Mouse (Mus musculus): ENCODE measurements at regions not wholly inside any gene's neighbourhood (a gene's known extent, or its start where the extent isn't known, plus 50 kb on each side); places are given as distances from the start of the nearest gene placed in this dataset.

DNA sequence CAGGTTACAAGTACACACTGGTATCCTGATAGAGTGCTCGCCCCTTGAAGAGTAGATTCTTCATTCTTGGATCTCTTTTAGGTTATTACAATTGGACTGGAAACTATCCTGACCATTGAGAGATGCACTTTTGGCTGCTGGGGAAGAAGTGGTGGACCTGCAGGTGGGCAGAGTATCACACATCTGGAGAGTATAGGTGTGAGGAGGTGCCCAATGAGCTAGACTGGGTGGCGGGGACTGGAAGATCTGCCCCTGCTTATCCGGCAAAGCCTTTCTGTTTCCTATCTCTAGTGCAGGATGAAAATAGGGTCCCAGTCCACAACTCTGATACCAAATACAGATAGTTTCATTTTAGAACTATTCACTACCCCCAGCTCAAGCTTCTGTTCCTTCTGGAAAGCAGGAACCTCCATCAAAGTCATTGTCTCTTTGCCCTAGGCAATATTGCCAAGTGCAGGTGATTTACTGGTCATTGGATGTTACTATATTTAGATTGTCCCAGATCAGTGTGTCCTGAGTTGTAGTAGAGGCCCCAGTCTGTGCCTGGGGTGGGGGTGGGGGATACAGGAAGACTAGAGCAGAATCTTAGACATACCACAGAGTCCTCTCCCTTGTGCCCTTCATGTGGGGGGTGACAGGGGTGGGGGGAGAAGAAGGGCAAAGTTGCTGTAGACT lies 62.5 kb upstream of the Ube2e1 start:
- no peak for DNase-seq

DNA sequence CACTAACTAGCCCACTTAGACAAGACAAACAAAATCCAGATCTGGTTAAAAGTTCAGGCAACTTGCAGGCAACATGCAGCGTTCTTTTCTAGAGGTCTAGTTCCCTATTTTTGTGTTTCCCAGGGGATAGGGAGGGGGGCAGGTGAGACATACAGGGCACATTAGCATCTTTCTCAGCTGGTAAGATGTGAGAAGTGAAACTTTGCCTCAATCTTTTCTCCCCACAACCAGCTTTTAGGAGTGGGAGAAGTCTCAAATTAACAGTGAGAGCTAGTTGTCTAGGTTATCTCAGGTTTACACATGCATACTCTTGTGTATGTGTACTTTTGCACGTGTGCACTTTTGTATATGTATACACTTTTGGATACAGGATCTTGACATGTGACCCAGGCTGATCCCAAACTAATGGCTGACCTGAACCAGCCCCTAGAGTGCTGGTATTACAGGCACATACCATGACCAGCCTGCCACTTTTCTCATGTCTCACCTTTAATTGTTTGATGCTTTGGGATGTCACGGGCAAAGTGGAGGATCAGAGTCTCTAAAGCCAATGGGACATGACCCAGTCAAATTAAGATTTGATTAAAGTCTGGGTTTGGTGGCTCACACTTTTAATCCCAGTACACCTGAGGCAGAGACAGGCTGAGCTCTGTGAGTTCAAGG lies 60.3 kb upstream of the Ube2e1 start:
- DNase-seq = no peak

DNA sequence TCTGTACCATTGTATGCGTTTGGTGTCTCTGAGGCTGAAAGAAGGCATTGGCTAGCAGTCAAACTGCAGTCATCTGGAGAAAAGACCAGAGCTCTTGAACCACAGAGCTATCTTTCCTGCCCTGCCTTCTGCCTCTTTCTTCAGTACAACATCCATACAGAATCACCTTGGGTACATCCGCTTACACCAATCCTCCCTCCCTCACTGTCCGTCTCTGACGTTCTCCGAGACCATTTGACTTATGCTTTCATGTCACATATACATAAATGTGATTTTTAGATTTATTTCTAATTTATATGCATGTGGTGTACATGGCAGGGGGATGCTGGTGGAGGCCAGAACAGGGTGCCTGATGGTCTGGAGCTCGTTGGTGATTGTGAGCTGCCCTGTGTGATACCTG lies 57.7 kb upstream of the Ube2e1 start:
- no peak for DNase-seq

DNA sequence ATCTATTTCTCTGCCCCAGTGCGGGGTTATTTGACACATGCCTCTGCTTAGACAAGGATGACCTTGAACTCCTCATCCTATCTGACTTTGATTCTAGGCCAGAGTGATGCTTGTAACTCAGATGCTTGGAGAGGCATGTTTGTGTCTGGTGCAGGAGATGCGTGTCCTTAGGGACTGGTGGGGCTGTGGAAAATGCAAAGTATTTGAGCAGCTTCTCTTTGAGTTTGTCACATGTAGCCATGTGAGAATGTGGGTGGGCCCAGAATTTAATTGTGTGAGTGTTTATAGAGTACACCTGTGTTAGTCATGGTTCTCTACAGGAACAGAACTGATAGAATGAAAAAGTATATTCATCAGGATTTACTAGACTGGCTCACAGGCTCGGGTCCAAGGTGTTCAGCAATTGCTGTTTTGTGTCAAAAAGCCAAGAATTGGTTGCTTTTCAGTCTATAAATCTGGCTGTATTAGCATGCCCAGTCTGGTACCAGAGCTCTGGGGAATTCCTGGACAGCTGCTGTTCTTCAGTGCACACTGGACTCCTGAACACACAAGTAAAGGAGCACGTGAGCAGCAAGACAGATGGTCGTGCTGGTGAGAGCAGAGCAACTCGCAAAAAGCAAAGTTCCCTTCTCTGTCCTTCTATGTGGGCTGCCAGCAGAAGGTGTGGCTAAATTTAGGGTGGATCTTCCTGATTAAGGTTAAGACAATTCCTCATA lies 54.5 kb upstream of the Ube2e1 start:
- DNase-seq = no peak
